Mouse (Mus musculus) small intestine, adult 2 months (tissue): Measurements from ENCODE around the gene Rapgef5.

Source experiments
- CTCF ChIP-seq: fragments of 200-500 bp; IDR thresholded peaks from 2 replicates; pipeline ENCODE4 v1.5.1; 2012; ENCODE audit warnings: low read depth, mild to moderate bottlenecking, control low read depth, inconsistent platforms, low read length, moderate library complexity, mixed read lengths; ENCODE audit not compliant: insufficient replicate concordance, insufficient read length; ENCODE audit errors: extremely low read depth
- POLR2A ChIP-seq: fragments of 200-500 bp; IDR thresholded peaks from 2 replicates; pipeline ENCODE4 v1.6.1; 2012; ENCODE audit warnings: low read depth, mild to moderate bottlenecking, control low read depth, inconsistent platforms, low read length, moderate library complexity

DNA sequence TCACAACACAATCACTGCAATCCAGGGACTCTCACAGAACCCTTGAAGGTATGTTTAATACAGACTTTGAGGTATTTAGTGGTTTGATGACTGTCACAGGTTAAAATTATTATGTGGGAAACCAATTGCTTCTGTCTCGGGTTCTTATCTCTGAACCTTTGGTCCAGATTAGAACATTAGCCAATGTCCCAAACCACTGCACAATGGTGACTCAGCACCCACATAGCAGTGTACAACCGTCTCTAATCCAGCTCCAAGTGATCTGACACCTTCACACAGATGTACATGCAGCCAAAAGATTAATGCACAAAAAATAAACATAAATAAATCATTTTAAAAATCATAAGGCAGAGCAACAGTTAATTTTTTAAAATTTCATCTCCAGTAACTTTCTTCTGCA, 11.1 kb upstream of the Rapgef5 start:
- TF ChIP-seq CTCF (no peak), POLR2A (no peak)
